Mouse (Mus musculus) kidney, postnatal 0 days (tissue): ENCODE measurements around the gene Gpc6. TPM values are rescaled to one million over a fixed set of nuclear protein-coding genes. Genes with fewer than 3 reads are reported as not detected.
A peak's percentile ranks its signal among the peaks of the same experiment; 100 is the strongest.

Experiments
- ATAC-seq: fragments of 200-750 bp; cut with Nextera tagmentation; replicated peaks from 2 replicates; pipeline ENCODE4 v1.8.0; 2017; ENCODE audit warnings: low read depth, moderate number of reproducible peaks, moderate TSS enrichment, moderate library complexity; ENCODE audit not compliant: low FRiP score
- DNase-seq: peaks from one replicate; pipeline ENCODE4 v3.0.0-alpha.2; 2016; ENCODE audit warnings: low spot score
- H3K27ac ChIP-seq: fragments of 300-500 bp; sonication (generic); 2 replicates; pipeline ENCODE4 v1.5.1; 2014; ENCODE audit warnings: mild to moderate bottlenecking
- H3K27me3 ChIP-seq: fragments of 300-500 bp; sonication (generic); 2 replicates; pipeline ENCODE4 v1.6.1; 2014; ENCODE audit warnings: low read length, mixed read lengths; ENCODE audit not compliant: insufficient read depth
- H3K36me3 ChIP-seq: fragments of 300-500 bp; sonication (generic); 2 replicates; pipeline ENCODE4 v1.6.1; 2014; ENCODE audit warnings: low read length, mixed read lengths; ENCODE audit not compliant: insufficient read depth
- H3K4me1 ChIP-seq: fragments of 300-500 bp; sonication (generic); replicated peaks from 2 replicates; pipeline ENCODE4 v1.6.1; 2014; ENCODE audit warnings: antibody characterized with exemption, low read length, mixed read lengths; ENCODE audit not compliant: insufficient read depth
- H3K4me2 ChIP-seq: fragments of 300-500 bp; sonication (generic); 2 replicates; pipeline ENCODE4 v1.6.1; 2014; ENCODE audit warnings: mild to moderate bottlenecking, low read length, moderate library complexity, mixed read lengths
- H3K4me3 ChIP-seq: fragments of 300-500 bp; sonication (generic); replicated peaks from 2 replicates; pipeline ENCODE4 v1.5.1; 2014; ENCODE audit warnings: low read depth, low read length
- H3K9ac ChIP-seq: fragments of 300-500 bp; sonication (generic); 2 replicates; pipeline ENCODE4 v1.6.1; 2014; ENCODE audit warnings: low read depth, low read length
- H3K9me3 ChIP-seq: fragments of 300-500 bp; sonication (generic); replicated peaks from 2 replicates; pipeline ENCODE4 v1.6.1; 2016; ENCODE audit warnings: low read length, inconsistent platforms, mixed read lengths
- CTCF ChIP-seq: IDR thresholded peaks from 2 replicates; pipeline ENCODE4 v1.5.1; 2016; ENCODE audit warnings: antibody characterized with exemption, low read depth, mild to moderate bottlenecking, moderate library complexity
- WGBS: fragments of 180-500 bp; shearing (Covaris S2); extraction: QIAGEN DNeasy Blood & Tissue Kit; methylation state at CpG from one replicate; pipeline ENCODE4 v1.1.7; 2014; 5-methylcytosine and 5-hydroxymethylcytosine counted together
- polyA plus RNA-seq: library from polyadenylated mRNA; unstranded; fragments of >200 nt; fragmentation: Nextera tagmentation; extraction: Ambion mirVana; gene quantifications from 2 replicates; pipeline ENCODE4 v1.2.1, GENCODE M21; 2015

Gpc6 gene
- polyA plus RNA-seq, 1 experiment from 2014 or later = 46.4 TPM

- WGBS = 92% methylated on average over 4 of the region's 4 CpGs
- H3K9ac ChIP-seq = no peak overlapping the region
- no peak for TF ChIP-seq CTCF
Observed at GRCm38 (mm10) chr14:117070470-117071085, 145.5 kb downstream of the Gpc6 start.

GRCm38 (mm10) chr14:117093586-117093985, 168.5 kb downstream of the Gpc6 start:
- no peak overlapping the region for H3K4me2 ChIP-seq
- no peak for ATAC-seq
- H3K27ac ChIP-seq = no peak overlapping the region
- H3K36me3 ChIP-seq = no peaks in the 10 kb centered on the region
- 86% methylated on average over 4 of the region's 4 CpGs for WGBS
- H3K9ac ChIP-seq = no peak overlapping the region
- no peaks in the 10 kb centered on the region for H3K27me3 ChIP-seq
- no peak for DNase-seq
- no peak for TF ChIP-seq CTCF
- H3K4me3 ChIP-seq = no peak overlapping the region
- no peaks in the 10 kb centered on the region for H3K9me3 ChIP-seq
- H3K4me1 ChIP-seq = no peaks in the 10 kb centered on the region

More at GRCm38 (mm10) chr14:117070470-117071085, 145.5 kb downstream of the Gpc6 start:
- DNase-seq (no peak), ATAC-seq (no peak)
- Histone ChIP-seq H3K4me3 (no peak overlapping the region), H3K4me1 (no peaks in the 10 kb centered on the region), H3K27me3 (no peaks in the 10 kb centered on the region), H3K4me2 (no peak overlapping the region), H3K27ac (no peak overlapping the region), H3K9me3 (no peaks in the 10 kb centered on the region), H3K36me3 (no peaks in the 10 kb centered on the region)

- Histone ChIP-seq H3K4me1 (no peaks in the 10 kb centered on the region), H3K9ac (no peak overlapping the region), H3K4me2 (no peak overlapping the region), H3K4me3 (no peak overlapping the region), H3K9me3 (no peaks in the 10 kb centered on the region), H3K27ac (no peak overlapping the region), H3K36me3 (no peaks in the 10 kb centered on the region), H3K27me3 (no peaks in the 10 kb centered on the region)
- no peak for TF ChIP-seq CTCF
- DNase-seq = no peak
- 89% methylated on average over 4 of the region's 4 CpGs for WGBS
- no peak for ATAC-seq
Observed at GRCm38 (mm10) chr14:117106900-117107299, 181.8 kb downstream of the Gpc6 start.

- Histone ChIP-seq H3K4me3 (no peak overlapping the region), H3K4me2 (no peak overlapping the region), H3K27me3 (no peaks in the 10 kb centered on the region), H3K9me3 (no peaks in the 10 kb centered on the region), H3K27ac (no peak overlapping the region), H3K4me1 (no peaks in the 10 kb centered on the region), H3K36me3 (no peaks in the 10 kb centered on the region), H3K9ac (no peak overlapping the region)
- WGBS = 94% methylated on average over 3 of the region's 3 CpGs
- no peak for ATAC-seq
- DNase-seq = peak; percentile 32
- TF ChIP-seq CTCF = no peak
Observed at GRCm38 (mm10) chr14:117113153-117113552, 188.0 kb downstream of the Gpc6 start.

- Histone ChIP-seq H3K4me1 (no peaks in the 10 kb centered on the region), H3K4me2 (no peak overlapping the region), H3K27me3 (no peaks in the 10 kb centered on the region), H3K4me3 (no peak overlapping the region), H3K9ac (no peak overlapping the region), H3K27ac (no peak overlapping the region), H3K36me3 (no peaks in the 10 kb centered on the region), H3K9me3 (no peaks in the 10 kb centered on the region)
- ATAC-seq = no peak
- no peak for DNase-seq
- no peak for TF ChIP-seq CTCF
- 45% methylated on average over 1 of the region's 1 CpGs for WGBS
Observed at GRCm38 (mm10) chr14:117122036-117122435, 196.9 kb downstream of the Gpc6 start.

GRCm38 (mm10) chr14:117130334-117130733, 205.2 kb downstream of the Gpc6 start:
- H3K9me3 ChIP-seq = no peaks in the 10 kb centered on the region
- no peak overlapping the region for H3K4me3 ChIP-seq
- DNase-seq = peak; percentile 27
- no peak overlapping the region for H3K27ac ChIP-seq
- no peak overlapping the region for H3K4me2 ChIP-seq
- H3K27me3 ChIP-seq = no peaks in the 10 kb centered on the region
- no peak overlapping the region for H3K9ac ChIP-seq
- no peak for ATAC-seq
- H3K4me1 ChIP-seq = no peaks in the 10 kb centered on the region
- TF ChIP-seq CTCF = no peak
- H3K36me3 ChIP-seq = no peaks in the 10 kb centered on the region
- 43% methylated on average over 1 of the region's 1 CpGs for WGBS

GRCm38 (mm10) chr14:117131324-117131723, 206.2 kb downstream of the Gpc6 start:
- DNase-seq = no peak
- no peak overlapping the region for H3K4me3 ChIP-seq
- H3K9me3 ChIP-seq = no peaks in the 10 kb centered on the region
- H3K4me2 ChIP-seq = no peak overlapping the region
- no peaks in the 10 kb centered on the region for H3K4me1 ChIP-seq
- TF ChIP-seq CTCF = peak; percentile 40
- no peak overlapping the region for H3K9ac ChIP-seq
- no peak for ATAC-seq
- no peak overlapping the region for H3K27ac ChIP-seq
- WGBS = 86% methylated on average over 1 of the region's 1 CpGs
- no peaks in the 10 kb centered on the region for H3K27me3 ChIP-seq
- H3K36me3 ChIP-seq = no peaks in the 10 kb centered on the region
